Mouse (Mus musculus) heart, postnatal 25 days (tissue): ENCODE measurements at regions not wholly inside any gene's neighbourhood (a gene's known extent, or its start where the extent isn't known, plus 50 kb on each side); places are given as distances from the start of the nearest gene placed in this dataset.
"Not testable (repeated sequence)": the region's sequence is repeated elsewhere in the genome, so short reads cannot be mapped to it uniquely, and the experiment has no call there.

Experiments used
- DNase-seq: peaks from one replicate; pipeline ENCODE4 v3.0.0; 2022; ENCODE audit warnings: low spot score
- intact Hi-C: fragments of 180-260 bp; cut with DNase I; formaldehyde crosslinking; loops from one replicate; pipeline ENCODE4 v1.15.1; 2025

DNA sequence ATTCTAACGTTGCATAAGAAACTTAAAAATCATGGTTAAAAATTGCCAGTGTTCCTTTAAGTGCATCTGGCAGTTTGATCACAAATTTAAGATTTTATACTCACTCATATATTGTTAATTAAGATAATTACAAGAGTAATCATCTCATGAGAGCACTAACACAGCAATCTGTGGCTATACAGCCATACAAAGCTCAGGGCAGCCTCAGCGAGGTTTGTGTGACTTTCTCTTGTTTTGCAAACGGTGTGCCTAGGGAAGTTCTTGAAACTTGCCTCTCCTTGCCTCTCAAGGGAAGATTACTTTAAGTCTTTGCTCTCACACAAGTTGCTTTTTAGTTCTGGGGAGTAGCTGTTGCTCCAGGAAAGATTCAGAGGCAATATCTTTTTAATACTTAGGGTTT lies 58.1 kb upstream of the Slc1a4 start:
- intact Hi-C loops, result no loop called here
- DNase-seq, result no peak

DNA sequence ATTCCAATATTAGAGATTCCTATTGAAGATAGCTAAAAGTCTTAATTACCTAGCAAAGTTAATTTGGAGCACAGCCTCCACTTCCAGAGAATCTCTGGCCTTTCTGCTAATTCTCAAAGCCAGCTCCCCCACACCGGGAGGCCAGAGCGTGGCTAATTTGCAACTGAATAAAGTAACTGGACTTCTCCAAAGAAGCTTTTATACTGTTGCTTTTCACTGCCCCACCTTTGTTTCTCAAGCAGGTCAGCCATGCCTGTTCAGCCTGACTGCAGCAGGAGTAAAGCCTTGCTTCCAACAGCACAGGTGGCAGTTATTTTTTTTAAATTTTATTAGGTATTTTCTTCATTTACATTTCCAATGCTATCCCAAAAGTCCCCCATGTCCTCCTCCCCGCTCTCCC lies 60.8 kb upstream of the Slc1a4 start:
- intact Hi-C loops, DNase-seq: not testable (repeated sequence)

DNA sequence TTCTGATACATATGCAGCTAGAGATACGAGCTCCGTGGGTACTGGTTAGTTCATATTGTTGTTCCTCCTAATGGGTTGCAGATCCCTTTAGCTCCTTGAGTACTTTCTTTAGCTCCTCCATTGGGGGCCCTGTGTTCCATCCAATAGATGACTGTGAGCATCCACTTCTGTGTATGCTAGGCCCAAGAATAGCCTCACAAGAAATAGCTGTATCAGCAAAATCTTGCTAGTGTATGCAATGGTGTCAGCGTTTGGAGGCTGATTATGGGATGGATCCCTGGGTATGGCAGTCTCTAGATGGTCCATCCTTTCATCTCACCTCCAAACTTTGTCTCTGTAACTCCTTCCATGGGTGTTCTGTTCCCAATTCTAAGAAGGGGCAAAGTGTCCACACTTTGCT lies 61.3 kb upstream of the Slc1a4 start:
- intact Hi-C loops, DNase-seq: not testable (repeated sequence)

- no peak for DNase-seq
- intact Hi-C loops, result no loop called here
Observed at GRCm38 (mm10) chr11:20395848-20396203, 63.3 kb upstream of the Slc1a4 start.

DNA sequence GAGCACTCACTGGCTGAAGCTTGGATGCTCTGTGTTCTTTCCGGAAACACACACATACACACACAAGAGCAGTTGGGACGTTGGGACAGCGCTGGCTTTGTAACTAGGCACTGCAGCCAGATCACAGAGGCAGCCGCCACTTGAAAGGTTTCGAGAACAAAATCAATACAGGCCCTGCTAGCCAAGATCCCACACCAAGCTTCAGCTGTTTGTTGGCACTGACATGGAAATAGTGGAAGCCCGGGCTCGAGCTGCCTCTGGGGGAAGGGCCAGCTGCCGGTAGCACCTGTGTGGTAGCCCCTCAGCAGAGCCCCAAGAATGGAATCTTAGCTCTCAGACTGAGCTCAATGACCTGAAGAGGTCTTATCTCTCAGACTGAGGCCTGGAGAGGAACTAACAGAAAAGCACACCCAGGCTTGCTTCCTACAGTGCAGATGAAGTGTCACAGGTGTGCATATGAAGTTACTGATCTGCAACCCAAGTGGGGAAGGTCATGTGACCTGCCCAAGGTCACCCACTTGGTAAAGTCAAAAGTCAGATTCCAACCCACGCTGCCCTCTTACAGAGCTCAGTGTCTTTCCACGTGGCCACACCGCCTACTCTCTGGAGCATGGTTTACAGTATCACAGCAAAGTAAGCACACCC lies 63.8 kb upstream of the Slc1a4 start:
- intact Hi-C loops, result no loop called here
- DNase-seq, result no peak

GRCm38 (mm10) chr11:20396884-20397283 lies 64.4 kb upstream of the Slc1a4 start:
- intact Hi-C loops, result no loop called here
- no peak for DNase-seq

DNA sequence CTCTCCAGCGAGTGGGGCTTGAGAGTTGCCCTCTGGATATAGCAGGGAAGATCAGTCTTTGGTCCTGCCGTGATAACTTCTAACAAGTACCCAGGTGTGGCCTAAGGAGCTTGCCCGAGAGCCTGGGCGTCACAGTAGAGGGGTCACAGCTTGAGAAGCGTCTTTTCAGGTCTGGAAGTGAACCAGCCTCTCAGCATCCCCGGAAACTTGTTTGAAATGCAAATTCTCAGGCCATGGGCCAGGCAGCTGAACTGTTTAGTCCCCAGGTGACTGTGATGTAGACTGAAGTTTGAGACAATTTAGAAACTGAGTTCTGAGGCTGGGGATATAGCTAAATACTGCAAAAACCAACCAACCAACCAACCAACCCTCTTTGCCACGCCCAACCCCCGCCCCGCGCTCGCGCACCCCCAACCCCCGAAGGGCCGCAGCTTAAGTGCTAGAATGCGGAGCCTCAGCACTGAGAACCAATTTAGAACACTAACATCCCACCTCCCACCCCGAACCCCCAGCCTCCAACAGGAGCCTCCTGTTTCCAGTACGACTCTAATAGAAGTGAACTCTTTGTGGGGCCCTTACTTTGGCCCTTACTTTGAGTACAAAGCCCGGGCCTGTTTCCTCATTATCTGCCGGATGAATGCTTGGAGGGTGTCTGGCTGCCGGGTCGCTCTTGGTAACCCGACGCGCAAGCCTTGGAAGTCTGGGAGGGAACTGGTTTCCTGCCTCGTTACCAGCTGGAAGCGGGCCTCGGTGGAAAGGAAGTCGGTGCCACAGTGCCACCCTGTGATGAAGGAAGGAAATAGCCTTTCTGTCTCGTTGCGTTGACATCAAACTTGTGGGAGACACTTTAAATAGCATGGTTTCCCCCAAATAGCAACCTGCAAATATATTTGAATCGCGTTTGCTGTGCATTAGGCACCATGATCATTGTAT lies 68.1 kb upstream of the Slc1a4 start:
- intact Hi-C loops, result loop anchor here (1.0 to 5.0 kb wide), 4 partner anchors 68 to 573 kb away; partner anchors contain the start of gene Slc1a4
- DNase-seq, result peak; percentile 53

DNA sequence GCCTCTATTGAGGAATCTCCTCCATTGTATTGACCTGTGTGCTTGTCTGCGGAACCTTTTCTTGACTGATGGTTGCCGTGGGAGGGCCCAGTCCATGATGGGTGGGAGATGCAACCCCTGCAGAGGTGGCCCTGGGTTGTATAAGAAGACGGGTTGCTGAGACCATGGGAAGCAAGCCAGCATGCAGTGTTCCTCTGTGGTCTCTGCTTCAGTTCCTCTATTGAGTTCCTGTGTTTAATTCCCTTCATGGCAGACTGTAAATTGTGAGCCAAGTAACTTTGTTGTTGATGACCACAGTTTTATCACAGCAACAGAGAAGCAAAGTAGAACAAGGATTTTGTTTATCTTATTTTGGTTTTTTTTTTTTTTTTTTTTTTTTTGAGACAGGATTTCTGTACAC lies 70.9 kb upstream of the Slc1a4 start:
- no peak for DNase-seq
- intact Hi-C loops, result loop anchor here (5.0 kb wide), 2 partner anchors 71 to 576 kb away; partner anchors contain the start of gene Slc1a4

GRCm38 (mm10) chr11:20404476-20404875 lies 72.0 kb upstream of the Slc1a4 start:
- DNase-seq, result no peak
- intact Hi-C loops, result loop anchor here (5.0 kb wide), 2 partner anchors 72 to 577 kb away; partner anchors contain the start of gene Slc1a4

- no peak for DNase-seq
- intact Hi-C loops, result no loop called here
Observed at GRCm38 (mm10) chr11:20418141-20418540, 85.6 kb upstream of the Slc1a4 start.

DNA sequence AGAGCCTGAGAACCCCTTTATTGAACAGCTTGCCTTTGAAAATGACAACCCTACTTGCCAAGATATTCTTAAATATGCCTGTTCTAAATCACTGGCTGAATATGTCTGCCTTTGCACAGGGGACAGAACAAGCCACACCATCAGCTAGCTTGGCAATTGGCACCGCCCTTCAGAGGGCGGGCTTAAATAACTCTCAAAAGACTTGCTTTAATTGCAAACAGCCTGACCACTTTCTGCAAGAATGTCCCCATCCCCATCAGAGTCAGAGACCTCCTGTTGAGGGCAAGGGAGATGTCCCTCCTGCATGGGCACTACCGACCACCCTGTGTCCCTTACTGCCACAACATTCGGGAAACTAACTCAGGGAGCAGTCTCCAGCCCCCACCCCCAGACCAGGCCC lies 88.4 kb upstream of the Slc1a4 start:
- no peak for DNase-seq
- intact Hi-C loops, result no loop called here

GRCm38 (mm10) chr11:20436057-20436456 lies 103.5 kb upstream of the Slc1a4 start:
- intact Hi-C loops, result no loop called here
- DNase-seq, result no peak

DNA sequence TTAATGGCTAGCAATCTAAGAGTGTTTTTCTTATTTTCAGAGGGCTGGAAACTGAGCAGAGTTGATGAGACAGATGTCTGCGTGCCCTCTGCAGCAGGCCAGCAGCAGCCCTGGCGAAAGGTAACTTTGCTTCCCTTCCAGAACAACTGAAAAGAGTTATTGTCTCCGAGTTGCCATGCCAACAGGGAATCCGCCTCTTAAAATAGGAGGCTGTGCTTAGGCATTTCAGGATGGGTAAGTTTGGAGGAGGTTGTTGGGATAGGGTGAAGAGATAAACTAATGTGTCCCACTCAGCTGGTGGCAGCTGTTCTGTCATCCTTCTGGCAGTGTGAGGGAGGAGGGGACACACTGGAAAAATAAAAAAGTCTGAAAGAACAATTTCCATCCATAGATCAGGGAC lies 100.6 kb upstream of the Sertad2 start:
- DNase-seq, result no peak
- intact Hi-C loops, result no loop called here

DNA sequence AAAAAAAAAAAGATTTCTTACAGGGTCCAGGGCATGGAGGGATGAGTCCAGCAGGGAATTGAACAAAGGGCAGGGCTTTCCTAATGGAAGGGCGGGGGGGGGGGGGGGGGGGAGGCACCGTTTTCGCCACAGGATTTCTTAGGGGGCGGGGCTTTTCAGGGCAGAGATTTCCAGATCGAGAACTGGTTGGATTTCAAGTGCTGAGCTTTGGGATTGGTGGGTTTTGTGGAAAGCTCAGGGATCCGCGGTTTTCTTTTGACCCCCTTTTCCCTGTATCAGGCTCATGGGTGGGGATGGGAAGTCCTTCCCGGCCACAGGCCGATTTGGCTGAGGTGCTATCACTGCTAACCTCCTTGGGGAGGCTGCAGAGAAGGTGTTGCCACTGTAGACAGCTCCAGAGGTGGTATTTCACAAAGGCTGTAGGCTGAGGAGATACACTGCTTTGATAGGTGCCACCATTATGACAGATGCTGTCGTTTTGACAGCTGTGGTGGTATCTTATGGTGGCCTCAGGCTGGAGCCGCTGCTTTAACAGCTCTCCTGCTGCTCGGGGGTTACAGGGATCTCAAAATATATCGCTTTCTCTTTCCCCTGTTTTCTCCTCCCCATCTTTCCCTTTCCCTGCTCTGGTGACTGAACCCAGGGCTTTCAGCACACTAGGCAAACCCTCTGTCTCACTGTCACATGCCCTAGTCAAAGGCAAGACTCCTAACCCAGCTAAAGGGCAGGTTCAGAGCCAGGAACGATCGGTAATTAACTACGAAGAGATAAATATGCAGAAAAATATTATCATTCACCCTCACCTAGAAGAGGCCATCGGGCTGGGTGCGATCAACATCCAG lies 97.8 kb upstream of the Sertad2 start:
- DNase-seq, result no peak
- intact Hi-C loops, result no loop called here

- intact Hi-C loops, result no loop called here
- no peak for DNase-seq
Observed at GRCm38 (mm10) chr11:20445903-20446264, 97.2 kb upstream of the Sertad2 start.

GRCm38 (mm10) chr11:20452901-20453300 lies 90.2 kb upstream of the Sertad2 start:
- intact Hi-C loops, result no loop called here

GRCm38 (mm10) chr11:20453786-20454185 lies 89.3 kb upstream of the Sertad2 start:
- intact Hi-C loops, result loop anchor here (2.0 kb wide), 2 partner anchors 185 to 289 kb away; no protein-coding TSS in a partner anchor
- no peak for DNase-seq

More at GRCm38 (mm10) chr11:20452901-20453300, 90.2 kb upstream of the Sertad2 start:
- DNase-seq, result no peak

DNA sequence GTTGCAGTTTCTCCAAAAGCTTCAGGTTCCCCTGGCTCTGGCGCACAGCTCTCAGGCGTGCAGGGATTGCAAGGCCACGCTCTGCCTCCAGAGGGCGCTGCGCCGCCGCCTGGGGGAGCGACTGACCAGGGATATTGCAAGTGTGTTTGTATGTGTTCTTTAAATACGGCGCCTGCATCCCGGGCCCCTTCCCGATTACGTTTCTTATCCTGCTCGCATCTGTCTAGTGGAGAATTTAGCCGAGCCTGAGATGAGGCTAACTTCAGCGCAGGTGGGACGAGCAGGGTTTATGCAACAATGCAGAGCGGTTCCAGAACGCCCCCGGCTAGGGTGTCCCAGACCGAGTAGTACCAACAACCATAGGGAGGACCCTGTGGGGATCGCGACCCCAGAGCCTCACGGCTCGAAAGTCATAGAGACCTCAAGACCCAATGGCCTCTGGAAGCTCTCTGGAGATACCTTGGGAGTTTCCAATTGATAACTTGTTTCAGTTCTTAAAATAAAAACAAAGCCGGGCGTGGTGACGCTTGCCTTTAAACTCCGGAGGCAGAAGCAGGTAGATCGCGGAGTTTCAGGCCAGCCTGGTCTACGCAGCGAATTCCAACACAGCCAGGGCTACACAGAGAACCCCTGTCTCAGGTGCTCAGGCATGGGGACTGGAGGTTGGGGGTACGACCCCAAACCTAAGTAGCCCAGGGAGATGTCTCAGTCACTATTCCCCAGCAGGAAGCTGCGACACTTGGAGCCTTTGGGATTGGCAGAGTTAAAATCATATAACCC lies 87.8 kb upstream of the Sertad2 start:
- intact Hi-C loops, result loop anchor here (1.0 to 5.0 kb wide), 6 partner anchors 77 to 722 kb away; no protein-coding TSS in a partner anchor
- DNase-seq, result peak; percentile 47

DNA sequence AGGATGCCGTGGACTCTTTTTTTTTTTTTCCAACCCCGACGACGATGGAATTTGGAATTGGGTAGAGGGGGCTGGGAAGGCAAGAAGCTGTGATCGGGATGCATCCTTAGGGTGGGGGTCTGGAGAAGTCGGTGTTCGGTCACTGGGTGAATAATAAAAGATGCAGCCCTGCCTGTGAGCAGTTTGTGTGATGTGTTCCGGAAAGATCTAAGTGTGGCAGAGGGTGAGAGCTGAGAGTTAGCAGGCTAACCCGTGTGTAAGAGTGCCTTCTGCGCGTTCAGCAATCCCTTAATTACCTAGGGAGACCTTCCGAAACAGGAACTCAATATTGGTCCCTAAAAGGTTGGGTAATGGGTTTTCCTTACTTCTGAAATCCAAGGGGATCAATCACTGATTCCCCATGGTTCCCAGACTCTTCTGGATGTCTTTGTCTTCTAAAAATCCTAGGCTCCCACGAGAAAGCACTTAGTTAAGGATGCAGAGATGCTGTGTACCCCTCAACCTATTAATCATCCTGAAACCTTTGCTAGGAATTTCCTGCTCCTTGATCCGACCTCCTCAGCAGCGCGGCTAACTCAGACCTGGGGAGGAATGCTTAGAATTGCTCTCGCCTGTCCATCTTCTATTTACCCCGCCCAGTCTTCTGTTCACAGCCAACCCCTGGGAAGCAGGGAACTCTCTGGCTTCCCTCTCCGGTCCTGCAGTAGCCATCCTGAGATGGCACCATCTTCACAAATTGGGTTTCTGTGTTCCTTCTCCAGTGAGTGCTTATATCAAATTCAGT lies 87.0 kb upstream of the Sertad2 start:
- intact Hi-C loops, result loop anchor here (1.0 to 5.0 kb wide), 6 partner anchors 76 to 721 kb away; no protein-coding TSS in a partner anchor
- DNase-seq, result no peak
